Mouse (Mus musculus) ES-Bruce4 (cell line): ENCODE measurements around the gene Tsen54.

Experiments used
- CTCF ChIP-seq: IDR thresholded peaks from one replicate; pipeline ENCODE4 v1.8.1; 2011; ENCODE audit warnings: low read depth, low read length
- EP300 ChIP-seq: IDR thresholded peaks from 2 replicates; pipeline ENCODE4 v1.6.1; 2011; ENCODE audit warnings: low read depth, low read length; ENCODE audit not compliant: insufficient read depth

- TF ChIP-seq CTCF (no peak), EP300 (no peak)
Observed at GRCm38 (mm10) chr11:115797665-115798064, 16.9 kb upstream of the Tsen54 start.
